Mouse (Mus musculus) heart, embryonic 14.5 days (tissue): ENCODE measurements at regions not wholly inside any gene's neighbourhood (a gene's known extent, or its start where the extent isn't known, plus 50 kb on each side); places are given as distances from the start of the nearest gene placed in this dataset.

ENCODE experiments used
- ATAC-seq: fragments of 200-750 bp; cut with Nextera tagmentation; 2 replicates; pipeline ENCODE4 v1.8.0; 2017; ENCODE audit warnings: low read depth, moderate TSS enrichment; ENCODE audit not compliant: insufficient number of reproducible peaks, insufficient read depth, low FRiP score
- H3K27ac ChIP-seq, 2 experiments: fragments of 200-500 bp in 1 of 2; fragments of 300-500 bp in 1 of 2; sonication (generic) in 1 of 2; replicated peaks in 1 of 2; 2 replicates each; pipeline ENCODE4 v1.5.1; 2012 to 2014; ENCODE audit warnings: low read depth in 2 of 2, low read length in 2 of 2, control low read depth in 1 of 2, mild to moderate bottlenecking in 1 of 2, mixed read lengths in 1 of 2; ENCODE audit not compliant: control insufficient read depth in 1 of 2, insufficient read depth in 1 of 2
- H3K27me3 ChIP-seq: fragments of 300-500 bp; sonication (generic); 2 replicates; pipeline ENCODE4 v1.6.1; 2014; ENCODE audit warnings: mild to moderate bottlenecking, low read length, control low read depth; ENCODE audit not compliant: control insufficient read depth, insufficient read depth
- H3K36me3 ChIP-seq: fragments of 300-500 bp; sonication (generic); 2 replicates; pipeline ENCODE4 v1.6.1; 2014; ENCODE audit warnings: mild to moderate bottlenecking, control low read depth, low read length, mixed read lengths; ENCODE audit not compliant: control insufficient read depth, insufficient read depth
- H3K4me1 ChIP-seq, 2 experiments: fragments of 200-500 bp in 1 of 2; fragments of 300-500 bp in 1 of 2; sonication (generic) in 1 of 2; 2 replicates each; pipeline ENCODE4 v1.6.1; 2012 to 2014; ENCODE audit warnings: low read length in 2 of 2, control low read depth in 1 of 2, mixed read lengths in 1 of 2; ENCODE audit not compliant: control insufficient read depth in 2 of 2, insufficient read depth in 2 of 2
- H3K4me2 ChIP-seq: fragments of 300-500 bp; sonication (generic); 2 replicates; pipeline ENCODE4 v1.6.1; 2014; ENCODE audit warnings: mild to moderate bottlenecking, low read length
- H3K4me3 ChIP-seq, 2 experiments: fragments of 200-500 bp in 1 of 2; fragments of 300-500 bp in 1 of 2; sonication (generic) in 1 of 2; 2 replicates each; pipeline ENCODE4 v1.5.1; 2012 to 2014; ENCODE audit warnings: low read length in 2 of 2, mild to moderate bottlenecking in 2 of 2, control low read depth in 1 of 2, low read depth in 1 of 2, moderate library complexity in 1 of 2; ENCODE audit not compliant: control insufficient read depth in 1 of 2, insufficient read depth in 1 of 2
- H3K9ac ChIP-seq: fragments of 300-500 bp; sonication (generic); 2 replicates; pipeline ENCODE4 v1.6.1; 2014; ENCODE audit warnings: mild to moderate bottlenecking, low read length
- H3K9me3 ChIP-seq: fragments of 300-500 bp; sonication (generic); 2 replicates; pipeline ENCODE4 v1.6.1; 2016; ENCODE audit warnings: low read length, control low read depth; ENCODE audit not compliant: control insufficient read depth
- WGBS: fragments of 180-500 bp; shearing (Covaris S2); extraction: QIAGEN DNeasy Blood & Tissue Kit; methylation state at CpG from one replicate; pipeline ENCODE4 v1.1.7; 2014; 5-methylcytosine and 5-hydroxymethylcytosine counted together

DNA sequence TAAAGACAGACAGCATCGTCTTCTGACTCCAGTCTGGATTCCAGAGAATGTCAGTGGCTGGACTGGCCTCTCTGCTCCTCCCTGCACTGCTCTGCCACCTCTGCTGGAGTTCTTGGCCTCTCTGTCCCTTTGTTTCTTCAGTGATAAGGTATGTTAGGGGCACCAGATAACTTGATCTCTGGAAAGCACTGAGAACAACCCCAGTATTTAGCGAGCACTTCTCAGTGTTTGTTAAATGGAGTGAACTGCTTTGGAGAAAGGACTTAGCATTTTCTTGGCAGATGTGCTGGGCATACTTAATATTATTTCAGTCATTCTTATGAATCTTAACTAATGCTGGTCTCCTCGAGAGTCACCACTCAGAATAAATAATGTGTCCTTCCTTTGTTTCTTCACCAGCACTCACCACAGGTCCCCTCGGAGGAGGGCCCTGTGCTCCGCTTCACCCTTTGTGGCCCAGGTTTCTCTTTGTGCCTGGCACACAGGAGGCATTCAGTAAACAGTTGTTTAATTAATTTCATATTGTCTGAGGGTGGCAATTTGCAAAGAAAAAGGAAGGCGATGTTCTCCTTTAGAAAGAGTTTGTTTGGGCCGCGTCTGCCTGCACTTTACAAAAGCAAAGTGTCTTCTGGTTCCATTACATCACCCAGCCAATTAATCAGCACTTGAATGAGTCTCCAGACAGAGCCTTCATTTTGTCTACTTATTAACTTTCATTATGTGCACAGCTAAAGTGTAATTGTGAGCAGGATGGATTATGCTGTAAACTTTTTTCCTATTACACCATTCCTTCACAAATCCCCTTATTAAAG is 307.1 kb upstream of the Adamts16 start:
- H3K9me3 ChIP-seq = no peaks in the 10 kb centered on the region
- no peaks in the 10 kb centered on the region for H3K4me1 ChIP-seq
- WGBS = 34% methylated on average over 8 of the region's 8 CpGs
- ATAC-seq = no peak
- no peak overlapping the region for H3K4me3 ChIP-seq
- H3K4me2 ChIP-seq = no peak overlapping the region
- no peak overlapping the region for H3K9ac ChIP-seq
- no peaks in the 10 kb centered on the region for H3K27me3 ChIP-seq
- no peaks in the 10 kb centered on the region for H3K36me3 ChIP-seq
- no peak overlapping the region for H3K27ac ChIP-seq

DNA sequence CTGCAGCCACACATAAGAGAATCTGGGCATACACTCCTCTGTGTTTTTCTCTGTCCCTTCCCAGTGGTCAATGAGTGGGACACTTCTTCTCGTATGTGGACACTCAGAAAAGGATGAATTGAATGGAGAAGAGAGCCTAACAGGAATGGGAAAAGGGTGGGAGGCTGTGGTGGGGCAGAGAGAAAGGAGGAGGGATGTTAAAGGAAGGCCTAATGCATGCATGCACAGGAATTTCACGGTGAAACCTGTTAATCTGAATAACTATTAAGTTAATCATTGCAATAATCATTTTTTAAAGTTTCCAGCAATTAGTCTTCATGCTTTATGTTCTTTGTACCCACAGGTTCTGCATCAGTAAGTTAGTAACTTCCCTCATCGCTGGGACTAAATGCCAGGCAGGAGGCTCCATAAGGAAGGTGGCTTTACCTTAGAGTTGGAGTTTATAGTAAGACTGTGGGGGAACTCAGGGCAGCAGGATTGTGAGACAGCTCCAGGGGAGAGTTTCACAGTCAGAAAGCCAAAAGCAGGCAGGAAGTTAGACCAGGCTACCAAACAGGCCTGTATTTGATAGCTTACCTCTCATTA is 305.3 kb upstream of the Adamts16 start:
- no peak for ATAC-seq
- Histone ChIP-seq H3K9ac (no peak overlapping the region), H3K4me3 (no peak overlapping the region), H3K9me3 (no peaks in the 10 kb centered on the region), H3K27ac (no peak overlapping the region), H3K36me3 (no peaks in the 10 kb centered on the region), H3K4me2 (no peak overlapping the region), H3K4me1 (no peaks in the 10 kb centered on the region), H3K27me3 (no peaks in the 10 kb centered on the region)
- 75% methylated on average over 3 of the region's 3 CpGs for WGBS

DNA sequence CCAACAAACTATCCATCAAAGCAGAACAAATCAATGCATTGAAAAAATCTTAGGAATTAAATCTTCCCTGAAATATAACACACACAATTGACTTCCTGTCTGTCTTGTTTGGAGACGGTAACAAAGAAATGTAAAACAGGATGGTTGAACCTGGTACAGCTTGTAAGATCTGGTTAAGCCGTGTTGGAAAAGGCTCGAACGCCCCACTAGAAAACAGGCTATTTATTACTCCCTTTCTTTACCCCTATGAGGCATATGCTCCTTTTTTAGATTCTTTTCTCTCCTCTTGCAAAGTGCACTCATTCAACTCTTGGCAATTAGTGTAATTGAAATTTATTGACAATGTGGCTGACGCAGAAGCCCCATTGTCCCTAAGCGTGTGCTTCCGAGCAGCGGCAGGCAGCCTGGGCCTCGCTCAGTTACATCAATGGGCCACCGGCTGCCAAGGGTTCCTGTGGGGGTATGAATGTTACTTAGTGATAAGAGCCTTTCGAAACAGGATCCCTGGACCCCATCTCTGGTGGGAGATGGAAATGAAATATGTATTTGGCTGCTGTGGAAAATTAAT is 297.2 kb upstream of the Adamts16 start:
- no peaks in the 10 kb centered on the region for H3K4me1 ChIP-seq
- H3K36me3 ChIP-seq = no peaks in the 10 kb centered on the region
- no peak overlapping the region for H3K27ac ChIP-seq
- H3K4me2 ChIP-seq = no peak overlapping the region
- 84% methylated on average over 11 of the region's 11 CpGs for WGBS
- no peak overlapping the region for H3K9ac ChIP-seq
- H3K27me3 ChIP-seq = no peaks in the 10 kb centered on the region
- no peaks in the 10 kb centered on the region for H3K9me3 ChIP-seq
- H3K4me3 ChIP-seq = no peak overlapping the region
- no peak for ATAC-seq

DNA sequence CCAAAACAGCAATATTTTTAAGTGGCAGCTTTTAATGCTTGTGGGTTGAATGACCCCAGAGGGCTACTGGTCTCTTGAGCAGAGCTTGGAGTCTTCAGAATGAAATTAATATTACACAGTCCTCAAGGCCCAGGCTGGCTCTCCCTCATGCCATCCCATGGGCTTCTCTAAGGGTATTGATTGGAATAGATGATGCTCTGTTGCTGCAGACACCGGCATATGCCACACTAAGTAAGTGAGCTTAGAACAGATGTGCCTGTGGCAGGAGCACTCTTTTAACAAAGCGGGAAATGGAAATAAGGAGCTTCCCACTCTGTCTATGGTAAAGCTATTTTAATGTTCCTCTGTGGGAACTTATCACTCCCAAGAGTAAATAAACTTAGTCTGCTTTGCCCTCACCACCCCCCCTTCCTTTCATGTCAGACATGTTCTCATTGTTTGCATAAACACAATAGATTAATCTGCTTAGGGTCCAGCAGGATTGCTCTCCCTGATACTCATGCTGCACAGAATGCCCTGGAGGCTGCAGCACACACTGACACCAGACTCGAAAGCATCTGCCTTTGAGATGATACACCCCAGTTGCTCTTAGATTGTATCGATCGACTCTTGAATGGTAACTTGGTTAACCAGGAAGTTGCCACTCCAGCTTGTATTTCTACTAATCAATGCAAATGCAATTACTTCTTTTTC is 294.5 kb upstream of the Adamts16 start:
- H3K27me3 ChIP-seq = no peaks in the 10 kb centered on the region
- H3K27ac ChIP-seq = no peak overlapping the region
- H3K4me1 ChIP-seq = no peaks in the 10 kb centered on the region
- H3K9ac ChIP-seq = no peak overlapping the region
- no peak overlapping the region for H3K4me2 ChIP-seq
- WGBS = 76% methylated on average over 5 of the region's 5 CpGs
- ATAC-seq = no peak
- no peaks in the 10 kb centered on the region for H3K36me3 ChIP-seq
- no peak overlapping the region for H3K4me3 ChIP-seq
- H3K9me3 ChIP-seq = no peaks in the 10 kb centered on the region

GRCm38 (mm10) chr13:71121484-71121883 is 279.9 kb upstream of the Adamts16 start:
- Histone ChIP-seq H3K4me3 (no peak overlapping the region), H3K27ac (no peak overlapping the region), H3K36me3 (no peaks in the 10 kb centered on the region), H3K27me3 (no peaks in the 10 kb centered on the region), H3K4me2 (no peak overlapping the region), H3K9ac (no peak overlapping the region), H3K4me1 (no peaks in the 10 kb centered on the region), H3K9me3 (no peaks in the 10 kb centered on the region)
- ATAC-seq = no peak
- 4% methylated on average over 1 of the region's 1 CpGs for WGBS

GRCm38 (mm10) chr13:71108175-71108574 is 266.6 kb upstream of the Adamts16 start:
- H3K4me2 ChIP-seq = no peak overlapping the region
- no peak overlapping the region for H3K9ac ChIP-seq
- H3K4me3 ChIP-seq = no peak overlapping the region
- H3K27me3 ChIP-seq = peaks cover 7% of the 10 kb centered on the region; the same call in 1 of the 2 replicates
- H3K9me3 ChIP-seq = no peaks in the 10 kb centered on the region
- 62% methylated on average over 8 of the region's 8 CpGs for WGBS
- H3K36me3 ChIP-seq = no peaks in the 10 kb centered on the region
- no peak overlapping the region for H3K27ac ChIP-seq
- peaks cover 0 to 4% of the 10 kb centered on the region in 2 experiments; a peak in 1 of 4 replicates for H3K4me1 ChIP-seq
- no peak for ATAC-seq

GRCm38 (mm10) chr13:71105229-71105838 is 263.7 kb upstream of the Adamts16 start:
- no peak for ATAC-seq
- Histone ChIP-seq H3K27ac (no peak overlapping the region), H3K27me3 (peaks cover 7% of the 10 kb centered on the region; the same call in 1 of the 2 replicates), H3K9ac (peak overlapping the region; percentile 62), H3K4me2 (peak overlapping the region; percentile 71), H3K9me3 (no peaks in the 10 kb centered on the region), H3K4me3 (peak overlapping the region; percentile 34 to 35; a peak in 3 of 4 replicates), H3K36me3 (no peaks in the 10 kb centered on the region), H3K4me1 (peaks cover 0 to 4% of the 10 kb centered on the region in 2 experiments; a peak in 1 of 4 replicates)
- WGBS = 17% methylated on average over 18 of the region's 18 CpGs
